Mouse (Mus musculus): ENCODE results near the gene 1700021F07Rik.

DNA sequence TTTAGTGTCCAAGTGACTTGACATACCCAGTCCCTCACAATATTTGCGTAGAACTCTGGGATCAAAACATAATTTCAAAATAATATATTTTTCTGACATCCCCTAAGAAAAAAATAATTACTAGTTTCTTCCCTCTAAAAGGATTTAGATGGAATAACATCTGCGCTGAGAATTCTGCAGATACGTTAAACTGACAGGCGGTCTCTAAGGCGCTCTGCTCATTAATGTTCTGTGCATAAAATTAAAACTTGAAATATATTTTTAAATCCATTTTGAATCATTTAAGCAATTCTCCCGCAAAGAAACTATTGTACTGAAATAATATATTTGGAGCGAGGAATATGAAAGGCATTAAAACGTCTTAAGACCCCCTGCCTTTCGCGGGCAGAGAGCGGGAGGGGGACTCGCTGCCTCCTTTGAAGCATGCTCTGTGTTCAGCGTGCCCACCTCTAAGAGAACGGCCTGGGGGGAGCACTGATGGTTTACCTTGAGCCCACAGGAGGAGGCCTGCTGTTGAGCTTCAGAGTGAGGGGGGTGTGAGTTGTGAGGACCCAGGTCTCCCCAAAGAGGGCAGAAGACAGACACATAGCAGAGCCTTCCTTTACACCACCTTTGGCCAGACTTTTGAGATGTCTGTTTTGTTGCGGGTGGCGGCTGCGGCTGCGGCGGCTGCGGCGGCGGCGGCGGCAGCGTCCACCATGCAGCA lies 6.1 kb upstream of the 1700021F07Rik start:
- TF ChIP-seq CTCF (IDR thresholded peaks at IDR 0.05; ENCODE audit: low read depth), result no peak
- TF ChIP-seq EP300 (optimal IDR thresholded peaks at IDR 0.05), result no peak
